Mouse (Mus musculus): Measurements from ENCODE around the gene Pycr1. TPM values are rescaled to one million over a fixed set of nuclear protein-coding genes. Genes with fewer than 3 reads are reported as not detected.

Gene Pycr1
- total RNA-seq (2023): under 1 TPM in 1 of 2 experiments, not detected in 1; 0.27 TPM

DNA sequence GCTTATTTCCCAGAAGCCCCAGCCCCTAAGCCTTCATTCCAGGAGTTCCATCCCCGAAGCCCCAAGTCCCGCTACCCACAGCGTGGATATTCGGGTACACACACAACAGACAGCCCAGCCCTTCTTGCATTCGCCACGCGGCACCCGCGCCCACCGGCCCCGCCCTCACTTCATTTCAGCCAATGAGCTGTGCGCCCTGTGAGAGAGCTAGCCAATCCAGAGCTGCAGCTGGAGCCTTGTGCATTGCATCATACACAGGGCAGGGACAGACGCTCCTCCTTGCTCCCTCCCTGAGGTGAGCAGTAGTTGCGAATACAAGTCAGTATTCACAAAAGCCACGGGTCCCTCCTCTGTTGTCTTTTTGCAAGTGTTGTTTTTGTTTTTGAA lies at the start of gene Pycr1:
TSS of gene Pycr1 (minus strand) at position 169 of the 387 bp plus-strand sequence.

DNA sequence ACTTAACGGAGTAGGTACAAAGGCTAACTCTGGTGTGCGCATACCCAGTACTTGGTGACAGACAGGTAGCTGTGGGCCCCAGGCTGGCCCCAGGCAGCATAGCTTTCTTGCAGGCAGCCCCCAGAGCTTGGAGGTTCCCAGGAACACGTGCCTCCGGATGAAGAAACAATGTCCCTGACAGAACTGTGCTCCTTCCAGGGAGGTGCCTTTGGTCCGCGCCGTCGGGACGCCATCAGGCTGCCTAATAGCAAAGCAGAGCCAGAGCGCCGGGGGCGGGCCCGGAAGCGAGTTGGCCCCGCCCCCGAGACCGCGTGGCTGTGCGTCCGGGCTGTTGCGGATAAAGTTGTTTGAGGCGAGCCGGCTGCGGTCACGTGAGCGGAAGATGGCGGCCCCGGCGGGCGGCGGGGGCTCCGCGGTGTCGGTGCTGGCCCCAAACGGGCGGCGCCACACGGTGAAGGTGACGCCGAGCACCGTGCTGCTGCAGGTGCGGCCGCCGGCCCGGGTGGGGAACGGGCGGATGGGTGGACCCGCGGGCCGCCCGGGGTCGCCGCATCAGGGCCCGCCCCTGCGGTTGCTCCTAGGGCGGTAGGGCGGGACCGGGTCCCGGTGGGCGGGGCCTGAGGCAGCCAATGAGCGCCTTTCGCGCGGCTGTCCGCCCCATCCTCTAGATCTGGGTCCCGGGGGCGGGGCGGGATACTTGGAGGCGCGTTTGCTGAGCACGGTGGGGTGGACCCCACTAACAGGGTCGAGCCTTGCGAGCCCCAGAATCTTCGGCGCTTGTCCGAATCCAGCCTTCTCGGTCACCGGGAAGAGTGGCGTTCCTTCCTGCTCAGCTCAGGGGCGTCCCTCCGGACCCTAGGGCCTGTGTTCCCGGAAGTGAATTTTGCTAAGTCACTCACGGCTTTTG lies 29.4 kb upstream of the Pycr1 start, which contains the start of gene Aspscr1:
TSS of gene Aspscr1 (plus strand) at position 287 of the 907 bp plus-strand sequence.

DNA sequence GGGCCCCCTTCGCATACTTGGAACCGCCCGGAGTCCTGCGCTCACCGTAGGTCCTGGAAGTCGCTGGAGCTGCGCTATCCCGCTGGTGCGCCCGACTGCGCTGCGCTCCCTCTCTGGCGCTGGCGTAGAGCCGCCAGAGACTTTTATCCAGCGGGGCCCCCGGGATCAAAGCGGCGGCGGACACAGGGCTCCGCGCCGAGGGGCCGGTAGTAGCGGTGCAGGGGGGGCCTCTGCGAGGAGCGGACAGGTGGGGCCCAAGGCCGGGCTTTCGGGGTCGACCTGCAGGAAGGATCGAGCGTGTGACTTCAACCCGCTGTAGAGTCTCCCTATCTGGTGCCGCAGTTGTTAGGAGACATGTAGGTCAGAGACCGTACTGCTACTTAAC lies 17.5 kb upstream of the Pycr1 start, which contains the start of gene Notum:
TSS of gene Notum (minus strand) at position 100 of the 385 bp plus-strand sequence.

DNA sequence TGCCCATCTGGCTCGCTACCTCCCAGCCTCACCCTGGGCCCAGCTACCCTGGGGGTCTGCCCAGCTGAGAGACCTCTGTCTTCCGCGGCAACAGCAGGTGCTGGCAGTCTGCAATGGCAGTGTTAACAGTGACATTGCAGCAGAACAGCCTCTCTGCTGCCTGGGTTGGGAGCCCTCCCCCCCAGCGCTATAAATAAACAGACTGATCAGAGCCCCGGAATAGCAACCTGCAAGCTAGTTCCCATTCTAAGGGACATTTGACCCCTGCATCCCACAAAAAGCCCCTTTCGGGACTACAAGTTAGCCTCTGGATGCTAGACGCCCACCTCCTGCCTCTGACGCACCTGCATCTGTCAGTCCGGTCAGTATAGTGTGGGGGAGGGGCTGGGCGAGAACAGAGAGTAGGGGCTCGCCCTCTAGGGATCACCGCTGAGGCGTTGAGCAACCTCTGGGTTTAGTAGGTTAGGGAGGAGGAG lies 4.5 kb upstream of the Pycr1 start, which contains the start of gene Myadml2:
TSS of gene Myadml2 (minus strand) at position 158 of the 476 bp plus-strand sequence.

DNA sequence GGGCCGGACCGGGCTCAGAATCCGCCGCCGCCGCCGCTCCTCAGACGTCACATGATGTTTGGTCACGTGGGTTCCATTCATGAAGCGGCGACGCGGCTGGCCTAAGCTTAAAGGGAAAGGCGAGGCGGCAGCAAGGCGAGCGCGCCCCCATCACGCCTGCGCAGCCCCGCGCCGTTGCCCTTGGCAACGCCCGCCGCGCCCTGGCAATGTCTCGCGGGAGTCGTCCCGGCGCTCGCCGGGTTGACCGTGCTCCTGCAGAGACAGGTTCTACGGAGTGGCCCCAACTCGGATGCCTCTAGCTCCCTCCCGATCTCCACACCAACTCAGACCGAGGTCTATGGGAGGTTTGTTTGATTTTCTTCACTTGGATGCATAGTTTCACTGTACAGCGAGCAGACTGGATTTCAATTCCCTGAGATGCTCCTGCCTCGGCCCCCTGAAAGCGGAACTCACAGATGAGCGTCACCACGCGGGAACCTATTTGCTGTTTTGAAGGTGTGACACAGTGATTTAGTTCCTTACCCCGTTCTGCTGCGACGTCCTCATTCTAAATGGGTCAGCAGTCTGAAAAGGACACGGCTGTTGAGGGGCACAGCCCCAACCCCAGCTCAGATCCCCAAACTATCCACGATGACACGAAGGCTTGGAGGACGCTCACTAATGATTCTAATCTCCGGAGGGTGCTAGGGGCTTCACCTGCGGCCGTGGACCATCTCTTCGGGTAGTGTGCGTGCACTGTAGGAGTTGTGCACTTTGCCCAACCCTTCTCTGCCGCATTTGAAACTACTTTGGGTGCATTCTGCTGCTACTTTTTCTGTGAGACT lies 9.8 kb downstream of the Pycr1 start, which contains the start of gene Mafg:
TSS of gene Mafg (minus strand) at position 81 of the 824 bp plus-strand sequence.

DNA sequence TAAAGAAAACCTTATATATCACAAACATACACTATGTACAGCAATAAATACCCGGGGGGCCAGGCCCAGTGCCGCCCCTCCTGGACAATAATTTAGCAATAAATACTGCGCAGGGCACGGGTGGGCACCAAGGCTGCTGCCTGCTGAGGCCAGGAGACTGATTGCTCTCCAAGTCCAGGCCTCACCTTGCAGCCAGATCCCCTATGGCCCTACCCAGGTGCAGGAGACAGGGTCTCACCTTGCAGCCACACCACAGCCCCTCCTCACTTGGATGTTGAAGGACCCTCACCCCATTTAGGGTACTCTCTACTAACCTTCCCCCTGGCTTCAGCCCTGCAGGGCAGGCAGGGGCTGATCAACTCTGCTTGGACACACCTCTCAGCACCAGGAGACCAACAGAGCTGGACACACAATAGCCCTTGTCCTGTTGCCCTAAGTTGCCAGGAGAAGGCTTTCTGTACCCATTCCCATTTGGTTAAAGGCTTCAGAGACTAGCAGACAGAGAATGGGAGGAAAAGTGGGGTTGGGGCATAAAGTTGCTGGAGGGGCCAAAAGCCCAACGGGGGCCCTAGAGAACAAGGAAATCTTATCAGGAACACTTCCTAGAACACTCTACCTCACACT lies 18.3 kb downstream of the Pycr1 start, which contains the start of gene Sirt7:
TSS of gene Sirt7 (minus strand) at position 89 of the 624 bp plus-strand sequence.

DNA sequence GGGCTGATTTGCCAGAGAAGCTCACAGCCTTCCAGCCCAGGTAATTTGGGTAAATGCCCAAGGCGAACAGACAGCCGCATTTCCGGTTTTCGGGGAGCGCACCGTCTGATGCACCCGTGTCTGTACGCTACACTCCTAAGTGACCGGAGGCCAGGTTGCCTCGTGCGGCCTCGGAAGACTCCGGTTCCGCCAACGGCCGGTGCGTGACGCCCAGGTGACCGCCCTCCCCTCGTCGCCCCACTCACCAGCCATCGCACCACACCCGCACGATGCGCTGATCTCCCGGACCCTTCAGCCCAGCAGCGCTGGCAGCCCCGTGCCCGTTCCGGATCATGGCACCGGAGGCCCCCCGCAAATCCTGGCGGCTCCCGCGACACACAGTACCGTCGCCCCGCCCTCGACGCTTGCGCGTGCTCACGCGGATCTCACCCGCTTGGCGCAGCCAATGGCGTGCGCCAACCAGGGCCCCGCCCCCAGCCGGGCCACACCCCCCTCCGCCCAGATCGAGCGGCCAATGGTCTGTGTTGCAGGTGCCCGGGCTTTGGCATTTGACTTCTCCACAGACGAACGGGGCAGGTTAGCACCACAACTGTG lies 26.0 kb downstream of the Pycr1 start, which contains the start of gene Pcyt2:
TSS of gene Pcyt2 (minus strand) at position 418 of the 594 bp plus-strand sequence.

DNA sequence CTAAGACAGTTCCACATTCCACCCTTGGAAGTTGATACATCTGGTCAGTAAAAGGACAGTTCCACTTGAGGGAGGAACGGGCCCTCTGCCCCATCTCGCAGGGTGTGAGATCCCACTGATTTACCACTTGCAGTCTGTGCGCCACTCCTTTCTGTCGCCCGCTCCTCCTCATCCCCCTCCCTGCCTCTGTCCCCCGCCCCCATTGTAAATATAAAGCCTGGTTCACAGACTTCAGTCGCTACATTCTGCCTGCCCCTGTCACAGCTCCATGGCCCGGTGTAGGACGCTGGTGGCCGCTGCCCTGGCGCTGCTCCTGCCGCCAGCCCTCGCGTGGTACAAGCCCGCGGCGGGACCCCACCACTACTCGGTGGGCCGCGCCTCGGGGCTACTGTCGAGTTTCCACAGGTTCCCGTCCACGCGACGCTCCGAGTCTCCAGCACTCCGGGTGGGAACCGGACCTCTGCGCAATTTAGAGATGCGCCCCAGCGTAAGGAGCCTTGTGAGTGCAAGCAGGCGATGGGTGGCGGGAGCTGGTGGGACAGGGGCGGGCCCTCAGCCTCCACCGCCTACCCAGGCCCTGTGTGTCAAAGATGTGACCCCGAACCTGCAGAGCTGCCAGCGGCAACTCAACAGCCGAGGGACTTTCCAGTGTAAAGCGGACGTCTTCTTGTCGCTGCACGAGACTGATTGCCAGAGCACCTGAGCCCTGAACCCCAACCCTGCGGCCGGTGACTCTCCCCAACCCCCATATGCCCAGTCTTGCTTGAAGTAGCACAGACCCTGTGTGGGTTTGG lies 35.1 kb downstream of the Pycr1 start, which contains the start of gene Npb:
TSS of gene Npb (plus strand) at position 237 of the 794 bp plus-strand sequence.

DNA sequence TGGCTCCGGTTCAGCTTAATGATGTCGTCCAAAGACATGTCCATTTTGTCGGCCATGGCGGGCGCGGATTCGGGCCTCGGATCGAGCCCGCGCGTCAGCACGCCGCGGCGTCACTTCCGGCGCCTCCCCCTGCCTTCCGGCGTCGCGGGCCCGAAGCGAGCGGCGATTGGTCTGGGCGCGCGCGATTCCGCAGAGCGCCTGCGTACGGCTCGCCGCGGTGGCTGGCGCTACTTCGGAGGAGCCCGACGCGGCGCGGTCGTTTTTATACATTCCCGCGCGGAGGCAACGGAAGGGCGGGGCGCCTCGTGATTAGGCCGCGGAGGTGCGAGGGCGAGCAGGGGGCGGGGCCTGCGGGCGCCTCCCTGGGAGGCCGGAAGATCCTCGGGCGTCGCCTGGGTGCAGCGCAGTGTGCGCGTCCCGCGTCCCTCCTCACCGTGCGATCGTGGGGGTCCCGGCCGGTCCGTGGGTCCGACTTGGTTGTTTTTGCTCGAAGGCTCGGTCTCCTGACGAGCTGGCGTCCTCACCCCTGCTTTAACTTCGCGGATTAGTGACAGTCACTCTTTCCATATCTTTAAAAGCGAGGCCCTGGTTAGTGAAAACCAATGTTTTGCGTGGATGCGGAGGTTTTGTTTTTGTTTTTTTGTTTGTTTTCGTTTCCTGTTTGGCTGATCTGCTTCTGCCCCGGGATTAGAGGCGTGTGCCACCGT lies 45.1 kb downstream of the Pycr1 start, which contains the start of the genes Alyref and Anapc11:
TSS of gene Alyref (minus strand) at position 83 of the 707 bp plus-strand sequence.
TSS of gene Anapc11 (plus strand) at position 139 of the 707 bp plus-strand sequence.

Other genes with a start within 250 kb of the Pycr1 start
- 10 to 100 TPM; 52.6 to 67.1 TPM for gene Nploc4, start 206.1 kb downstream of the Pycr1 start, total RNA-seq (2023)
- 10 to 100 TPM in 1 of 2 experiments, 1 to 10 TPM in 1; 1.9 to 17.2 TPM for gene Tspan10, start 201.1 kb downstream of the Pycr1 start, total RNA-seq (2023)
- gene Pde6g, start 190.3 kb downstream of the Pycr1 start, total RNA-seq (2023): under 1 TPM in 1 of 2 experiments, not detected in 1; 0.36 TPM
- gene Oxld1, start 185.7 kb downstream of the Pycr1 start, total RNA-seq (2023): 1 to 10 TPM; 8.9 to 9.5 TPM
- gene Ccdc137, start 185.7 kb downstream of the Pycr1 start, total RNA-seq (2023): 10 to 100 TPM; 11.6 to 12.6 TPM
- gene Arl16, start 176.2 kb downstream of the Pycr1 start, total RNA-seq (2023): 10 to 100 TPM in 1 of 2 experiments, 1 to 10 TPM in 1; 7.8 to 11.3 TPM
- 10 to 100 TPM; 25.0 to 26.6 TPM for gene Mrpl12, start 159.2 kb downstream of the Pycr1 start, total RNA-seq (2023)
- 10 to 100 TPM; 11.1 to 14.2 TPM for gene Slc25a10, start 151.9 kb downstream of the Pycr1 start, total RNA-seq (2023)
- gene Gcgr, start 113.1 kb downstream of the Pycr1 start, total RNA-seq (2023): not detected
- 10 to 100 TPM; 52.0 to 52.6 TPM for gene Mcrip1, start 94.0 kb downstream of the Pycr1 start, total RNA-seq (2023)
- gene Ppp1r27, start 92.6 kb downstream of the Pycr1 start, total RNA-seq (2023): not detected
- gene P4hb, start 70.5 kb downstream of the Pycr1 start, total RNA-seq (2023): 100 to 1,000 TPM; 348 to 375 TPM
- gene Arhgdia, start 62.1 kb downstream of the Pycr1 start, total RNA-seq (2023): 100 to 1,000 TPM; 623 to 655 TPM
- 100 to 1,000 TPM in 1 of 2 experiments, 10 to 100 TPM in 1; 90.1 to 103 TPM for gene Alyref, start 45.4 kb downstream of the Pycr1 start, total RNA-seq (2023)
- gene Anapc11, start 45.3 kb downstream of the Pycr1 start, total RNA-seq (2023): 10 to 100 TPM; 55.8 to 56.4 TPM
- gene Npb, start 35.3 kb downstream of the Pycr1 start, total RNA-seq (2023): 1 to 10 TPM in 1 of 2 experiments, not detected in 1; 1.4 TPM
- gene Pcyt2, start 25.8 kb downstream of the Pycr1 start, total RNA-seq (2023): 10 to 100 TPM; 66.8 to 75.4 TPM
- 100 to 1,000 TPM; 122 to 125 TPM for gene Sirt7, start 18.5 kb downstream of the Pycr1 start, total RNA-seq (2023)
- gene Mafg, start 10.2 kb downstream of the Pycr1 start, total RNA-seq (2023): 100 to 1,000 TPM in 1 of 2 experiments, 10 to 100 TPM in 1; 96.6 to 101 TPM
- gene Myadml2, start 4.4 kb upstream of the Pycr1 start, total RNA-seq (2023): not detected
- gene Notum, start 17.4 kb upstream of the Pycr1 start, total RNA-seq (2023): not detected
- gene Aspscr1, start 29.2 kb upstream of the Pycr1 start, total RNA-seq (2023): 10 to 100 TPM; 77.9 to 83.1 TPM
- gene Cenpx, start 70.0 kb upstream of the Pycr1 start, total RNA-seq (2023): 10 to 100 TPM; 34.6 to 45.6 TPM
- 10 to 100 TPM; 30.5 to 36.0 TPM for gene Lrrc45, start 70.2 kb upstream of the Pycr1 start, total RNA-seq (2023)
- 1 to 10 TPM; 1.0 to 2.9 TPM for gene Rac3, start 77.7 kb upstream of the Pycr1 start, total RNA-seq (2023)
- 10 to 100 TPM; 26.2 to 29.1 TPM for gene Dcxr, start 83.5 kb upstream of the Pycr1 start, total RNA-seq (2023)
- 10 to 100 TPM; 11.8 to 24.2 TPM for gene Cbr2, start 88.3 kb upstream of the Pycr1 start, total RNA-seq (2023)
- gene Hmga1b, start 119.0 kb upstream of the Pycr1 start, total RNA-seq (2023): 10 to 100 TPM; 40.5 to 48.6 TPM
- 10 to 100 TPM; 16.9 to 20.9 TPM for gene Rfng, start 140.4 kb upstream of the Pycr1 start, total RNA-seq (2023)
- 10 to 100 TPM; 53.1 to 57.5 TPM for gene Gps1, start 140.5 kb upstream of the Pycr1 start, total RNA-seq (2023)
- gene Dus1l, start 152.6 kb upstream of the Pycr1 start, total RNA-seq (2023): 10 to 100 TPM; 39.3 to 50.0 TPM
- gene Fasn, start 180.8 kb upstream of the Pycr1 start, total RNA-seq (2023): 10 to 100 TPM; 46.7 to 64.3 TPM

Measured in monocyte, adult 59 days (primary cell).